Mouse (Mus musculus) liver, embryonic 18 days (tissue): Measurements from ENCODE around the gene Ttl. TPM values are rescaled to one million over a fixed set of nuclear protein-coding genes. Genes with fewer than 3 reads are reported as not detected.

Experiments
- polyA plus RNA-seq: library from polyadenylated mRNA; depleted of rRNA; stranded (reverse); fragments of >200 nt; gene quantifications from 2 replicates; pipeline ENCODE4 v1.2.3, GENCODE M21; 2012; rRNA removed

Ttl gene
- 1.1 and 1.2 TPM in 2 replicates for polyA plus RNA-seq

DNA sequence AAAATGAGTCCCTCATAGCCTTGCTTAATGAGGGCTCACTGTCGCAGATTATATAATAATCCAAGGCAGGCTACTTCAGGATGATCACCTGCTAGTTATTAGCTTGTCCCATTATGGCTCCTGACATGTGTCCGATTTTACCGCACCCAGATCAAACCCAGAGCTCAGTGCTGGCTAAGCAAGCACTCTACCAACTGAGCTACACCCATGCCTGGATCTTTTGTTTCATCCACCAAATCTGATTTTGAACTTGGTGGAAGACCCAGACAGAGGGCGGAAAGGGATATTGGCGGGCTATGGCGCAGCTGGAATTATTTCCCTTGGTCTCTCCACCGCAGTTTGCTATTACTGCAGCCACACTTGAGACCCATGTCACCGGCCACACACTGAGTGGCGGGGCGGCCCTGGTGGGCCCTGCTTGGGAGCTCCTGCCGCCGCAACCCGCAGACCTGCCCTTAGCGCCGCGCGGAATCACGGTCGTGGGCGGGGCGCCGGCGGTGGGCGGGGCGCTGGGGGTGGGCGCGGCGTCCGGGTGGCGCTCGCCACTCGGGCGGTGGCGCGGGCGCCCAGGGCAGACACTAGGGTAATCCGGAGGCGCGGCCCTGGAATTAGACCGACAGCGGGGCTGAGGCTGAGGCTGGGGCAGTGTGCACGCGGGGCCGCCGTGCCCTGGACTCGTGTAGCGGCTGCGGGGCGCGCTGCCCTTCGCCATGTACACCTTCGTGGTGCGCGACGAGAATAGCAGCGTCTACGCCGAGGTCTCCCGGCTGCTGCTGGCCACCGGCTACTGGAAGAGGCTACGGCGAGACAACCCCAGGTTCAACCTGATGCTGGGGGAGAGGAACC, at the start of gene Ttl:
Gene Ttl (plus strand): TSS at position 506 of the 846 bp plus-strand sequence.

DNA sequence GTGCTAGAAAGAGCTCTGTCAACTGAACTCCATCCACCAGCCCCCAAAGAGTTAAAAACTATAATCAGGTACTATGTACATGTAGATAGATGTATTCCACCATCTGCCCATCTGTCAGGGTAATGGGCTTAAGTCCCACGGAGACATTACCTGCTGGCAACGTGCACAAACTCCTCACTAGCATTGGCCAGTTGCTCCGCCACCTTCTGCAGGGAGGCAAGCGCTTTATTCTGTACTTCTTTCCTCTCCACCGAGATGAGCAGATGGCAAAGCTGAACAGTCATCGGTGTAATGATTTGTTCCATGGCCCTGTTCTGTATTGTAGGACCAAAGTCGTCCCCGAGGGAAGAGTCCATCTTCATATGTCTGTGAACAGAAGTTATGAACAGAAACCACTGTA, 17.9 kb upstream of the Ttl start, which contains the start of gene Vinac1:
Gene Vinac1 (minus strand): TSS at position 362 of the 400 bp plus-strand sequence.

DNA sequence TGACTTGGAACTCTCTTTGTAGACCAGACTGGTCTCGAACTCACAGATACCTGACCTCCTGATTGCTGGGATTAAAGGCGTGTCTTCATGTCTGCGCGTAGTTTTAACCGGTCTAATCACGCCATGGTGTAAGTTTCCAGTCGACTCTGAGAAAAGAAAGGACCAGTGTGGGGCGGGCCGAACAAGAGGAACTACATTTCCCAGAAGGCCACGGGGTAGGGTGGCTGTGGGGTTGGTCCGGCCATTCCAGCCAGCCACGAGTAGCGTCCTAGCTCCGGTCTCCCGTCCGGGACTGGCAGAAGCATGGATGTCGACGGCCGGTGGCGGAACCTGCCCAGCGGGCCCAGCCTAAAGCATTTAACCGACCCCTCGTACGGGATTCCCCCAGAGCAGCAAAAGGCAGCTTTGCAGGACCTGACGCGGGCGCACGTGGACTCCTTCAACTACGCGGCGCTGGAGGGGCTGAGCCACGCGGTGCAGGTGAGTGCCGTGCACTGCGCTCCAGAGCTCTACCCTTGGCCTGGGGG, 35.1 kb downstream of the Ttl start, which contains the start of gene Polr1b:
Gene Polr1b (plus strand): TSS at position 212 of the 527 bp plus-strand sequence.

DNA sequence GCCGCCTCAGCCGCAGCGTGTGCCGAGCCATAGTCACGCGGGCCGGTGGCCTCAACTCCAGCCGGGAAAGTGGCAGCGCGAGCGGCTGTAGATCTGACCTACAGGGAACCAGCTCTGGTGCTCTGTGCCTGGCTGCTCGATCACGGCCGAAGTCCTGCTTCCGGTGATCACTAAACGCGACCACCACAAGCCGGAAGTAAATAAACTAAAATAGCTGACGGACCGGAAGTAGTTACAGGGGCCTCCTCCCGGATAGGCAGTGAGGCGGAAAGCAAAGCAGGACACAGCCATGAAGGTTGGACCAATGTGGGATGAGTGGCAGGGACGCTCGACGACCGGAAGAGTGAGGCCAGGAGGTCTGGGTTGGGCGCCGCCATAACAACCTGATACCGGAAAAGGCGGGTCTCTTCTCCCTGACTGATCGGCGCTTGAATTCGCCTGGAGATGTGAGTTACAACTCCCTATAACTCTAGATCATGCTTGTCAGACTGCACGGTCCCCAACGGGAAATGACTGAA, 63.7 kb downstream of the Ttl start, which contains the start of gene Chchd5:
Gene Chchd5 (plus strand): TSS at position 289 of the 518 bp plus-strand sequence.

Other genes starting within 250 kb of the Ttl start
- gene Tmem87b, start 247.8 kb upstream of the Ttl start, polyA plus RNA-seq = 8.0 and 8.6 TPM in 2 replicates
- gene Fbln7, start 203.0 kb upstream of the Ttl start, polyA plus RNA-seq = 0.12 and 0.13 TPM in 2 replicates
- 1.9 and 2.2 TPM in 2 replicates for gene Zc3h8, start 121.9 kb upstream of the Ttl start, polyA plus RNA-seq
- 0.36 and 0.44 TPM in 2 replicates for gene Zc3h6, start 98.5 kb upstream of the Ttl start, polyA plus RNA-seq
- 2.6 TPM in 2 replicates for gene Gm10762, start 98.2 kb upstream of the Ttl start, polyA plus RNA-seq
- gene Vinac1, start 17.8 kb upstream of the Ttl start, polyA plus RNA-seq = 0.08 and 0.09 TPM in 2 replicates
- gene Polr1b, start 35.1 kb downstream of the Ttl start, polyA plus RNA-seq = 8.1 and 9.2 TPM in 2 replicates
- 11.4 and 12.6 TPM in 2 replicates for gene Chchd5, start 63.8 kb downstream of the Ttl start, polyA plus RNA-seq
- 23.0 and 25.6 TPM in 2 replicates for gene Slc20a1, start 132.8 kb downstream of the Ttl start, polyA plus RNA-seq
- 4.3 and 4.4 TPM in 2 replicates for gene Ckap2l, start 231.3 kb downstream of the Ttl start, polyA plus RNA-seq
- 4.3 and 5.7 TPM in 2 replicates for gene Il1a, start 244.0 kb downstream of the Ttl start, polyA plus RNA-seq